Mouse (Mus musculus): ENCODE results near the gene Tarbp1.
"Not testable (repeated sequence)": the region's sequence is repeated elsewhere in the genome, so short reads cannot be mapped to it uniquely, and the experiment has no call there.

The Tarbp1 gene

DNA sequence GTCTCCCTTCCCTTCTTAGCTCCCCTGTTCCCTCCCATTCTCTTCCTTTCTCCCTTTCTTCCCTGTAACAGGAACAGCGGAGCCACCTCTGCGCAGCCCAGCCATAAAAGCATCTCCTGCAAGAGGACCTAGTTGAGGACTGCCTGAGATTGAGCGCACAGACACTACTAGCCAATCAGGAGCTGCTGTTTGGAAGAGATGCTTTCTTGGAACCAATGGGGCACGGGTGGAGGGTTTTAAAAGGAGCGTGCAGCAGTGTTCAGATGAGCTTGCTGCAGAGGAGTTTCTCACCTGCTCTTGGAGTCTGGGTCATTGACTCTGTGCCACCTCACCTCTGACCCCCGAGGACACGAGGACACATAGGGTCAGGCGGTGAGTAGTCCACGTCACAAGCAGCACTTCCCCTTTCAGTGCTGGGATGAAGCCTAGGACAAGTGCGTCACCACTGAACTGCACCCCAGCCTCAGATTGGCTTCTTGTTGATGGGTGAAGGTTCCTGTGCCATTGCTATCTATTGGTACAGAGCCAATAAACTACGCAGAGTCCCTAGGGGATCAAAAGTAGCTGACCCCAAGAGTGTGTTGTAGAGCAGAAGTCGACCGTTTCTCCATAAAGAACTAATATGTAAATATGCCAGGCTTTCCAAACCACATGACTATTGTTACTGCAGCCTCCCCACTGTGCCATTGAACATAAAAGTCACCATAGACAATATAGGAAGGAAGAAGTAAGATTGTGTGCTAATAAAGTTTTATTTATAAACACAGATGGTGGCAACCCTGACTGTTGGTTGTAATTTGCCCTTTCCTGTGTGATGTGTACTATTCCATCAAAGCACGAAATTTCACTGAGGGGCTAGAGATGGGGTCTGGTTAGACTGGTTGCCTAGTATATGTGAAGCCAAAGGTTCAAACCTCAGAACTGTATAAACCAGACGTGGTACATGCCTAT is 19.6 kb upstream of the Tarbp1 start:
- DNase-seq (ENCODE audit: low spot score) = no peak

DNA sequence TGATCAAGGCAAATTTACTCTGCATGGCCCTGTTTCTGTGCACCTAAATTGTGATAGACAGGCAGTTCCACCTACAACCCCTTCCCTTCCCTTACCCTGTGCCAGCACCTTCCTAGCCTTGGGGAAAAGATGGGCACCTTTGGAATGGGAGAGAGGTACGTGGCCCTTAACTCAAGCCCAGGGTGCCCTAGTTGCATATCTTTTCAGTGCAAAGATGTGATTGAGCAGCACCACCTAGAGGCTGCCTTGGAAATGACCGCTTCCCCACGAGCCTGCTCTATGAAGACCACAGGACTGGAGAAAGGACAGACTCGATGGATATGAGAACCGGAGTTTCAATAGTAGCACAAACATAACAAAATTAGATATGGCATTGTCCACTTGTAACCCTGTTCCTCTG is 8.1 kb upstream of the Tarbp1 start:
- DNase-seq (ENCODE audit: low spot score) = no peak

GRCm38 (mm10) chr8:126482348-126482720 is 7.5 kb upstream of the Tarbp1 start:
- DNase-seq (ENCODE audit: low spot score) = no peak

DNA sequence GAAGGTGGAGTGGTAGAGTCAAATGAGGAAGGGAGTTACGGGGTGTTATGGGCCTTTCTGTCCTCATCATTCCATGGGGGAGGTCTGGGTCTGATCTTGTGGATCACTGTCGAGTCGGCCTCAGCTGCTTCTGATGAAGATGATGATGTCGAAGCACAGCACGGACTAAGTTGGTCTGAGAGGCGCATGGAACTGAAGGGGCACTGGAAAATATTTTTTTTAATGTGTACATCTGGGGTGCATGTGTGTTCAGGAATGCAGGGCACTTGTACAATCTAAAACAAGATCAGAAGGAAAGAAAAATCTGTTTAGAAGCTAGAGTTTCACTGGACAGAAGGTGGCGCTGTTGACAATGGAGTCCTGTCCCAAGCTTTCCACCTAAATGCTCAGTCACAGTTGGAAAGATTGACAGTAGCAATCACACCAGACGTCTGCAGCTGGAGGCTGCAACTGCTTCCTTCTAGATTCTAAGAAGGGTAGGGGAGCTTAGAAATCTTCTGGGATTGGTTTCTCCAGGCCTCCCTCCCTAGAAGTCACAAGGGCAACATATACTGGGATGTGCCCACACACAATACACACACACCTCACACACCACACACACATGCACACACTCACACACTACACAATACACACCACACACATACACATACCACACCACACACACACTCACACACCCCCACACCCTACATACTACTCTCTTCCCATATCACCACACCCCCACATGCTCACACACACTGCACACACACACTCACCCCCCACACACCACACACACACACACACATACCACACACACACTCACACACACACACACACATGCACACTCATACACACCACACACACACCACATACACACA is 6.9 kb upstream of the Tarbp1 start:
- DNase-seq (ENCODE audit: low spot score) = no peak

DNA sequence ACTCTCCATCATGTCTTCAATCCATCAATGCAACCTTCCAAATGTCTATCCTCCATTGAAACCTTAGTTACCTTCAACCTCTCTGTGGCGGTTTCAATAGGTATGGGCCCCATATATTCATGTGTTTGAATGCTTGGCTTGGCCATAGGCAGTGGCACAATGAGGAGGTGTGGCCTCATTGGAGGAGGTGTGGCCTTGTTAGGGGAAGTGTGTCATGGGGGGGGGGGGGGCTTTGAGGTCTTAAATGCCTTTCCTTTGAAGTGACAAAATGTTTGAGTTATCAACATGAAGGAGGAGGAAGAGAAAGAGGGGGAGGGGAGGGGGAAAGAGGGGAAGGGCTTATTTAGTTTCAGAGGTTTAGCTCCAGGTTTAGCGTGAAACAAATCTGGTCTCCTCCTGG is 5.5 kb upstream of the Tarbp1 start:
- DNase-seq (ENCODE audit: low spot score) = no peak

GRCm38 (mm10) chr8:126478714-126479113 is 3.8 kb upstream of the Tarbp1 start:
- no peak for DNase-seq (ENCODE audit: low spot score)

- DNase-seq (ENCODE audit: low spot score) = not testable (repeated sequence)
Observed at GRCm38 (mm10) chr8:126476151-126476855, 1.4 kb upstream of the Tarbp1 start.

- DNase-seq (ENCODE audit: low spot score) = not testable (repeated sequence)
Observed at GRCm38 (mm10) chr8:126475738-126476137, 873 bp upstream of the Tarbp1 start.

- no peak for DNase-seq (ENCODE audit: low spot score)
Observed at GRCm38 (mm10) chr8:126473802-126474298, 1.0 kb downstream of the Tarbp1 start.

DNA sequence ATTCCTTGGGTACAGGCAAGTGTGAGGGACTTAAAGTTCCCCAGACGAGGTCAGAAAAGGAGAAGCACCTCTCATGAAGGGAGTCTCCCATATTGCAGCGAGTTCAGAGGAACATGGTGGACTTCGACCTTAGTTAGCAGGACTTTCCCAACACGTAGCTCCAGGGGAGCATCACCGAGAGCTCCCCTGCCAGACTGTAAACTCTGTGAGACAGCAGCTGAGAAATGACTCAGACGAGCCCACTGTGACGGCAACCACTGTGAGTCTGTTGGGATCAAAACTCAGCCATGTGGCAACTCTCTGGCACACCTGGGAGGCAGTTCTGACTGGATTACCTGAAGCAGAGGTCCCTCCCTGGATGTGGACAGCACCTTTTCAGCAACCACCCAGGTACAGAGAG is 10.8 kb downstream of the Tarbp1 start:
- no peak for DNase-seq (ENCODE audit: low spot score)

DNA sequence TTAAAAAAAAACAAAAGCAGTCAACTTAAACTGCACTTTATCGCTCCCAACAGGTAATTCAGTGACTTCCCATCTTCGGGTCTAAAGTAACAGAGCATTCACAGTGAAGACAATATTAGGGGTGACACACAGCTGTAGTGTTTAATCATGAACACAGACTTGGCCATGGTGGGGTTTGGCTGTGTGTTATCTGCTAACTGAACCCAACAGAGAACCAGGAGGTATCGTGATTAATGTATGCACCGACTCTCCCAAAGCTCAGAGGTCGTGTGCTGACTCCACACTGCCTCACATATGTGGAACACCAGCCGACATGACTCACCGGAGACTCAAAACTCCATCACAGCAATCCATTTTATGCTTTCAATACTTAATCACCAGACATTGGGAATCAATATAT is 13.1 kb downstream of the Tarbp1 start:
- no peak for DNase-seq (ENCODE audit: low spot score)

DNA sequence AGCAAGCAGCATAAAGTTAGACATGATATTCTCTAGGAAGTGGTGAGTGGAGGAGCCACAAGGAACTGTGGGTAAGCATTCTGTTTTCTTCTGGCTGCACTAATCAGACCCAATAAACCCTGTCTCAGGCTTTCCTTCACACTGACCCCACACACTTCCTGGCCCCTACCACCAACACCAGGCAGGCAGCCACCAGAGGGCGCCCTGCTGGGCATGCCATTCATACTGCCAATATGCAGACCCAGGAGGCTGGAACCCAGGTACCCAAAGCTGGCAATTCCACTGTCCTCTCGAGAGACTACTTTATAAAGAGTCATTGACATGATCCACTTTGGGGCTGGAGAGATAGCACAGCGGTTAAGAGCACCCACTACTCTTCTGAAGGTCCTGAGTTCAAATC is 14.6 kb downstream of the Tarbp1 start:
- DNase-seq (ENCODE audit: low spot score) = no peak

- DNase-seq (ENCODE audit: low spot score) = no peak
Observed at GRCm38 (mm10) chr8:126455383-126455782, 19.5 kb downstream of the Tarbp1 start.

- DNase-seq (ENCODE audit: low spot score) = no peak
Observed at GRCm38 (mm10) chr8:126451158-126451557, 23.7 kb downstream of the Tarbp1 start.

DNA sequence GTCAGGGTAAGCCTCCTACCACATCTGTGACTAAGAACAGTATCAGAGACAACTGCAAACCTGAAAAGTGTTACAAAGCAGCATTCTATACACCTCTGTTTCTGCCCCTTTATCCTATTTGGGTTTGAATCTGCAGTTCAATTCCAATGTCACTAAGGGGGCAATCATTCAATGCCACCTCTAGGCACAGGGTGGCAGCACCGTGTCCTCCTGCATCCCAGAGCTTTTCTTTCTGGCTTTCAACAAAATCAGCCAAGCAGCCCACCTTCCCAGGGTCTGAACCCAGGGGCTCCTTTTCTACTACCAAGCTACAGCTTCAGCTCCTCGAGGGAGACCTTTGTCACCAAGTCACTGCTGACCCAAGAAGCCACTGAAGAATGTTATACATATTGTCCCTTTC is 35.9 kb downstream of the Tarbp1 start:
- no peak for DNase-seq (ENCODE audit: low spot score)

GRCm38 (mm10) chr8:126433827-126434226 is 41.0 kb downstream of the Tarbp1 start:
- no peak for DNase-seq (ENCODE audit: low spot score)

GRCm38 (mm10) chr8:126429635-126430034 is 45.2 kb downstream of the Tarbp1 start:
- DNase-seq (ENCODE audit: low spot score) = no peak

GRCm38 (mm10) chr8:126424946-126425345 is 49.9 kb downstream of the Tarbp1 start:
- DNase-seq (ENCODE audit: low spot score) = no peak

- no peak for DNase-seq (ENCODE audit: low spot score)
Observed at GRCm38 (mm10) chr8:126424163-126424562, 50.7 kb downstream of the Tarbp1 start.

GRCm38 (mm10) chr8:126422920-126423300 is 52.0 kb downstream of the Tarbp1 start:
- DNase-seq (ENCODE audit: low spot score) = no peak

GRCm38 (mm10) chr8:126422174-126422919 is 52.5 kb downstream of the Tarbp1 start, which contains the start of gene Coa6:
Coa6 (plus strand) TSS chr8:126422515.
- DNase-seq (ENCODE audit: low spot score) = peak; percentile 94

Measured in ovary, adult 18-20 months (tissue).